Mouse (Mus musculus) testis, adult 2 months (tissue): ENCODE measurements around the gene Cetn2. TPM values are rescaled to one million over a fixed set of nuclear protein-coding genes. Genes with fewer than 3 reads are reported as not detected.

Experiments
- H3K27ac ChIP-seq: fragments of 200-500 bp; 2 replicates; pipeline ENCODE4 v1.5.1; 2012; ENCODE audit warnings: low read depth, low read length; ENCODE audit not compliant: control insufficient read depth, insufficient read depth
- H3K27me3 ChIP-seq: fragments of 200-500 bp; 2 replicates; pipeline ENCODE4 v1.6.1; 2012; ENCODE audit warnings: mild to moderate bottlenecking, low read length, moderate library complexity; ENCODE audit not compliant: control insufficient read depth, insufficient read depth
- H3K36me3 ChIP-seq: fragments of 200-500 bp; 2 replicates; pipeline ENCODE4 v1.6.1; 2012; ENCODE audit warnings: mild to moderate bottlenecking, low read length; ENCODE audit not compliant: control insufficient read depth, insufficient read depth
- H3K4me1 ChIP-seq: fragments of 200-500 bp; 2 replicates; pipeline ENCODE4 v1.6.1; 2012; ENCODE audit warnings: low read length; ENCODE audit not compliant: control insufficient read depth, insufficient read depth
- H3K4me3 ChIP-seq: fragments of 200-500 bp; 2 replicates; pipeline ENCODE4 v1.5.1; 2012; ENCODE audit warnings: low read depth, mild to moderate bottlenecking, low read length, moderate library complexity, mixed read lengths; ENCODE audit not compliant: control insufficient read depth
- CTCF ChIP-seq: fragments of 200-500 bp; IDR thresholded peaks from 2 replicates; pipeline ENCODE4 v1.5.1; 2012; ENCODE audit warnings: low read depth, mild to moderate bottlenecking, inconsistent platforms, low read length, moderate library complexity; ENCODE audit not compliant: control insufficient read depth, insufficient read depth, insufficient replicate concordance
- POLR2A ChIP-seq: fragments of 200-500 bp; IDR thresholded peaks from 2 replicates; pipeline ENCODE4 v1.6.1; 2012; ENCODE audit warnings: low read depth, mild to moderate bottlenecking, inconsistent platforms, low read length, moderate library complexity; ENCODE audit not compliant: control insufficient read depth
- polyA plus RNA-seq: library from polyadenylated mRNA; depleted of rRNA; stranded (reverse); fragments of >200 nt; gene quantifications from 2 replicates; pipeline ENCODE4 v1.2.3, GENCODE M21; 2012; rRNA removed

Cetn2 gene
- polyA plus RNA-seq, 1 experiment = 2.8 TPM

GRCm38 (mm10) chrX:72918682-72919059, 460 bp upstream of the Cetn2 start:
- no peaks in the 10 kb centered on the region for H3K4me1 ChIP-seq
- H3K27ac ChIP-seq = peak overlapping the region; percentile 92
- no peaks in the 10 kb centered on the region for H3K36me3 ChIP-seq
- H3K27me3 ChIP-seq = no peaks in the 10 kb centered on the region
- H3K4me3 ChIP-seq = peak overlapping the region; percentile 81
- TF ChIP-seq CTCF (no peak), POLR2A (no peak)

- Histone ChIP-seq H3K4me3 (no peak overlapping the region), H3K4me1 (no peaks in the 10 kb centered on the region), H3K36me3 (no peaks in the 10 kb centered on the region), H3K27me3 (no peaks in the 10 kb centered on the region), H3K27ac (no peak overlapping the region)
- TF ChIP-seq POLR2A = no peak
- no peak for TF ChIP-seq CTCF
Measured at GRCm38 (mm10) chrX:72911611-72912010, 6.6 kb downstream of the Cetn2 start.

DNA sequence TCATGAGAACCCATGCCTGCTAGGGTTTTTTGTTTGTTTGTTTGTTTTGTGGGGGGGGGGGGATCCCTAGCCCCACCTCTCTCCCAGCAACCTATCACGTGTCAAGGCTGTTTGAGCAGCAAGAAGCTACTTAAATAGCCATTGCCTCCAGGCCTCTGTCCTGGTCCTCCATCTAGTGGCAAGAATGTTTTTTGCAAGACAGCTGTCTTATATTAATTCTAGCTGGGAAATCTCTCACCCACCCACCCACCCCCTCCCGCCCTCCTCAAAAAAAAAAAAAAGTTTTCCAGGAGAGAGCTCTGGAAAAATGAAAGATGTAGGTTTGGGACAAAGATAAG, 9.8 kb downstream of the Cetn2 start:
- TF ChIP-seq CTCF = no peak
- no peak for TF ChIP-seq POLR2A
- H3K27me3 ChIP-seq = no peaks in the 10 kb centered on the region
- no peak overlapping the region for H3K27ac ChIP-seq
- no peaks in the 10 kb centered on the region for H3K36me3 ChIP-seq
- no peak overlapping the region for H3K4me3 ChIP-seq
- no peaks in the 10 kb centered on the region for H3K4me1 ChIP-seq

DNA sequence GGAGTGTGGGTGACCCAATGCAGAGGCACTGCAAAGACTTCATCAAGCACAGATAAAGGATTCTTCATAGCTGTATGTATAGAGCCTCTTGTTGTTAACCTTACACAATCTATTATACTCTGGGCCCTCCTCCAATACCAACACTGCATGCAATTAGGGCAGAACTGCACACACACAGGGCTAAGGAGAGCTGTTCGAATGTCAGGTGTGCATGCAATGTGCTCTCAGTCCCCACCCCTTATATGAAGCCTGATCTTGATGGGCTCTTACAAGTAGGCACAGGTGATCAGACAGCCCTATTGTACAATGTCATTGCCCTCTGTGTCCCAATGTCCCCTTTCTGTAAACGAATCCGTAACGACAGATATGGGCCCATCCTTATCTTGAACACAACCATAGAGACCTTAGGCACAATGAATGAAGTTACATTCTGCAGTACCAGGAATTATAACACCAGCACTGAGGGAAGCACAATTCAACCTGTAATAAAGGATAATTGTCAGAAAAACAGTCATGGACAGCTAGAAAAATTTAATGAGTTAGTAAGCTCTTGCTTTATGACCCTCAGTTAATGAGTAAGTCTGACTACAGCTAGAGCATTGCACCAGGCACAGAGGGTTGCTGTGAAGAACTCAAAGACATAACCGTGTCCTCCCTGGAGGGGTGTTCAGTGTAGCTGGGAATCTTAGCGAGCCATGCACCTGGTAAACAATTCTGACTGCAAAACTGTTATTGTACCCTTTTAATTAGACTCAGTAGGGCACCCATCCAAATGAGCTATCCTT, 10.4 kb downstream of the Cetn2 start:
- no peaks in the 10 kb centered on the region for H3K36me3 ChIP-seq
- TF ChIP-seq CTCF (no peak), POLR2A (no peak)
- H3K27ac ChIP-seq = no peak overlapping the region
- H3K4me3 ChIP-seq = no peak overlapping the region
- no peaks in the 10 kb centered on the region for H3K4me1 ChIP-seq
- no peaks in the 10 kb centered on the region for H3K27me3 ChIP-seq

- TF ChIP-seq CTCF (no peak), POLR2A (no peak)
- Histone ChIP-seq H3K4me1 (no peaks in the 10 kb centered on the region), H3K27ac (no peak overlapping the region), H3K36me3 (no peaks in the 10 kb centered on the region), H3K4me3 (no peak overlapping the region), H3K27me3 (no peaks in the 10 kb centered on the region)
Measured at GRCm38 (mm10) chrX:72902530-72902929, 15.7 kb downstream of the Cetn2 start.

DNA sequence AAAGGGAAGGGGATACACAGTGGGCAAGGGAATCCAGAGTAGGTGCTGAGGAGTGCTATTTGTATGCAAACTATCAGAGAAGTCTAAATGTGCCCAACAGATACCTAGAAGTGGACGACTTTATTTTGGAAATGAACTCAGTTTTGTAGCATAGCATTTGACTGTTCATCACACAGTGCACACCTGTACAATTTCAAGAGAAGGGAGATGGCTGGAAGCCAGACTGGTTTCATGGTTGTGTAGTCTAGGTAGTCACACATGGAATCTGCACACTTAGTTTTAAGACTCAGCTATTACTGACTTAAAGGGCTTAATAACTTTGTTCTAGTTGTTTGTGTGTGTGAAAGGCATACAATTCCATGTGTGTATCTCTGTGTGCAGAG, 22.2 kb downstream of the Cetn2 start:
- Histone ChIP-seq H3K4me1 (no peaks in the 10 kb centered on the region), H3K27ac (no peak overlapping the region), H3K27me3 (no peaks in the 10 kb centered on the region), H3K4me3 (no peak overlapping the region), H3K36me3 (no peaks in the 10 kb centered on the region)
- TF ChIP-seq CTCF (no peak), POLR2A (no peak)

DNA sequence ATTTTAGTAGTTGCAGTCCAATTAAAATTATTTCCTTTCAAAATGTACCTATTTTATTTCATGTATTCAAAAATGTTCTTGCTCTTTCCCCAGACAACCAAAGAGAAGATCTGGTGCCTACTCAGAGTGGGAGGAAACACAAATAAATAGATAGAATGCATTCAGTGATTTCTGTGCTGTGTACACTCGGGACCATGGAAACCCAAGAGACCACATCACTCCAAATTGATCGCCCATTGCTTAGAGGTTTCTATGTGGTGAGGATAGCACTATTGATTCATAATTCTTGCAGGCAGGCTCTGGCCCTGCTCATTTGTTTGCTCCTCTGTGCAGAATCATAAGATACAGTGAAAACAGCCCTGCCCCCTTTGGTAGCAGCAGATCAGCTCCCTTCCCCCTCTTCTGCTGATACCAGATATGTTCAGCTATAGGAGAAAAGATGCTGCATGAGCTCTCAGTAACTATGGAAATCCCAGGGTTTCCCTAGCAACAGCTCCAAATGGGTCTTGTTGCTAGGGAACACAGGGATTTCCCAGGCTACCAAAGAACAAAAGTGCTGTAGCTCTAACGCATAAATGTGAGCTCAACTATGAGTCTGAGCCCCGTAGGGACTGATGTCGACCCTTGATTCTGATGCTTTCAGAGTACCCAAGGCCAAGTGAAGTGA, 22.7 kb downstream of the Cetn2 start:
- H3K27me3 ChIP-seq = no peaks in the 10 kb centered on the region
- no peak overlapping the region for H3K27ac ChIP-seq
- no peaks in the 10 kb centered on the region for H3K36me3 ChIP-seq
- no peak overlapping the region for H3K4me3 ChIP-seq
- H3K4me1 ChIP-seq = no peaks in the 10 kb centered on the region
- TF ChIP-seq CTCF (no peak), POLR2A (no peak)

Other genes starting within 250 kb of the Cetn2 start
- 0.04 and 0.11 TPM in 2 replicates for gene Gabrq, start 93.2 kb downstream of the Cetn2 start, polyA plus RNA-seq
- gene Nsdhl, start 146 bp upstream of the Cetn2 start, polyA plus RNA-seq = 5.7 and 6.5 TPM in 2 replicates
- 14.0 and 14.2 TPM in 2 replicates for gene Zfp185, start 68.9 kb upstream of the Cetn2 start, polyA plus RNA-seq
- 1.7 and 2.0 TPM in 2 replicates for gene Pnma5, start 118.7 kb upstream of the Cetn2 start, polyA plus RNA-seq
- 0.10 and 0.16 TPM in 2 replicates for gene Pnma3, start 146.4 kb upstream of the Cetn2 start, polyA plus RNA-seq
- 0.59 and 1.1 TPM in 2 replicates for gene Xlr4a, start 164.1 kb upstream of the Cetn2 start, polyA plus RNA-seq
- 0.70 and 1.7 TPM in 2 replicates for gene Xlr3a, start 178.7 kb upstream of the Cetn2 start, polyA plus RNA-seq
- gene Gm14685, start 198.6 kb upstream of the Cetn2 start, polyA plus RNA-seq = 1.9 and 2.2 TPM in 2 replicates
- gene Xlr5b, start 230.4 kb upstream of the Cetn2 start, polyA plus RNA-seq = 0.91 and 1.4 TPM in 2 replicates
- gene DXBay18, start 231.0 kb upstream of the Cetn2 start, polyA plus RNA-seq = 1.2 and 2.5 TPM in 2 replicates